Mouse (Mus musculus): ENCODE results near the gene Tbc1d10c.

DNA sequence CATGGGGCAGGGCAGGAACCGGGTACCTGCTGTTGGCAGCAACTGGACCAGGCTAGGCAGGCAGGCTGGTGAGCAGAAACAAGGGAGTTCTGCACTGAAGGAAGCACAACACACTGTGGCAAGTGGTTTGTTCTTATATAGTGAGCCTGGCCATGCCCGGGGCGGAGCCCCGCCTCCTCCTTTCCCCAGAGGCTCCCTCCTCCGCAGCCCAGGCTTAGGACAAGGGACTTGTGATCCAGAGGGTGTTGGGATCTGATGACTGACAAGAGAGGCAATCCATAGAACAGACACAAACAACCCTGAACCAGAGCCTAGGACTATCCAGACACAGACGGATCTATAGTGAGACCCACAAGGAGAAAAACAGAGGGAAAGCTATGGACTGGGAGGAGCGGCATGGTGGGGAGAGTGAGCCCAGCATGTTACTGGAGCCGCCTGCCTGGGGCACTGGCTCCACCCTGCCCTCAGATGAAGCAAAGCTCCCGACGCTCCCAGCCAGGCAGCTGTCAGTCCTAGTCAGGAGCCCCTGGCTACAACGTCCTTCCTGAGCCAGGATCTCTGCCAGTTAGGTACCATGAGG is 15.6 kb downstream of the Tbc1d10c start, which contains the start of gene Carns1:
- TF ChIP-seq CTCF (IDR thresholded peaks at IDR 0.05; ENCODE audit: extremely low read depth, insufficient read depth, low read length) (no peak), POLR2A (IDR thresholded peaks at IDR 0.05; ENCODE audit: extremely low read depth, insufficient read depth, low read length) (0 out of 2 replicates have a peak, but pooled peaks have one; percentile 29)

Data from cortical plate, adult 2 months (tissue).